Mouse (Mus musculus) bone marrow macrophage, adult 2 months (primary cell): Measurements from ENCODE around the gene Gm614.

ENCODE experiments used
- CTCF ChIP-seq: IDR thresholded peaks from 2 replicates; pipeline ENCODE4 v1.5.1; 2012; ENCODE audit warnings: low read depth, mild to moderate bottlenecking, low read length, moderate library complexity
- POLR2A ChIP-seq: IDR thresholded peaks from 2 replicates; pipeline ENCODE4 v1.6.1; 2012; ENCODE audit warnings: mild to moderate bottlenecking, low read depth, low read length, borderline replicate concordance

DNA sequence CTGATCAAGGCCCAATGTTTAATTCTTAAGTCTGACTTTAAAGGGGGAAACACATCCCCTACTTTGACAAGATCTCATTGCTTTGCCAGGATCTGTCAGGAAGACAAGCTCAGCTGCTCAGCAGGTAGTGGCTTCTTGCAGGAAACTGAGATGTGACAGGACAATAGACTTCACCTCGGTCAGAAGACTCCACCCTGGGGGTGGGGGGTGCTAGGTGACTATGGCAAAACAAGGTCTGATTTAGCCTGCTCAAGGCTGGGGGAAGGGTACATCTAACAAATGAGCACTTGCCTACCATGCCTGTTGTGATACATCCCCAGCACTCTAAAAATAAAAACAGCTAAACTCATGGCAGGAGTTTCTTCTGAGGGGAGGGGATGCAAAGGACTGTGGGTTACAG, 18.8 kb downstream of the Gm614 start:
- TF ChIP-seq POLR2A (no peak), CTCF (no peak)
